Mouse (Mus musculus) midbrain, embryonic 12.5 days (tissue): ENCODE results near the gene Igbp1. TPM values are rescaled to one million over a fixed set of nuclear protein-coding genes. Genes with fewer than 3 reads are reported as not detected.

Source experiments
- ATAC-seq: fragments of 200-750 bp; cut with Nextera tagmentation; 2 replicates; pipeline ENCODE4 v1.8.0; 2017; ENCODE audit warnings: low read depth, moderate TSS enrichment, moderate library complexity; ENCODE audit not compliant: low FRiP score
- H3K27ac ChIP-seq: fragments of 300-500 bp; sonication (generic); replicated peaks from 2 replicates; pipeline ENCODE4 v1.5.1; 2016; ENCODE audit warnings: mild to moderate bottlenecking
- H3K27me3 ChIP-seq: fragments of 300-500 bp; sonication (generic); 2 replicates; pipeline ENCODE4 v1.6.1; 2016; ENCODE audit warnings: mild to moderate bottlenecking
- H3K36me3 ChIP-seq: fragments of 300-500 bp; sonication (generic); 2 replicates; pipeline ENCODE4 v1.6.1; 2016
- H3K4me1 ChIP-seq: fragments of 300-500 bp; sonication (generic); 2 replicates; pipeline ENCODE4 v1.6.1; 2016
- H3K4me2 ChIP-seq: fragments of 300-500 bp; sonication (generic); replicated peaks from 2 replicates; pipeline ENCODE4 v1.6.1; 2016; ENCODE audit warnings: mild to moderate bottlenecking, moderate library complexity
- H3K4me3 ChIP-seq: fragments of 300-500 bp; sonication (generic); 2 replicates; pipeline ENCODE4 v1.5.1; 2016; ENCODE audit warnings: mild to moderate bottlenecking
- H3K9ac ChIP-seq: fragments of 300-500 bp; sonication (generic); replicated peaks from 2 replicates; pipeline ENCODE4 v1.6.1; 2016; ENCODE audit warnings: mild to moderate bottlenecking, moderate library complexity
- H3K9me3 ChIP-seq: fragments of 300-500 bp; sonication (generic); 2 replicates; pipeline ENCODE4 v1.6.1; 2016; ENCODE audit warnings: mild to moderate bottlenecking
- WGBS: fragments of 180-500 bp; shearing (Covaris S2); methylation state at CpG from one replicate; pipeline ENCODE4 v1.1.7; 2016; 5-methylcytosine and 5-hydroxymethylcytosine counted together
- polyA plus RNA-seq: library from polyadenylated mRNA; unstranded; fragments of >200 nt; fragmentation: Nextera tagmentation; extraction: Ambion mirVana; gene quantifications from 2 replicates; pipeline ENCODE4 v1.2.1, GENCODE M21; 2016

Igbp1 gene
- polyA plus RNA-seq, 1 experiment from 2014 or later: 32.1 TPM

DNA sequence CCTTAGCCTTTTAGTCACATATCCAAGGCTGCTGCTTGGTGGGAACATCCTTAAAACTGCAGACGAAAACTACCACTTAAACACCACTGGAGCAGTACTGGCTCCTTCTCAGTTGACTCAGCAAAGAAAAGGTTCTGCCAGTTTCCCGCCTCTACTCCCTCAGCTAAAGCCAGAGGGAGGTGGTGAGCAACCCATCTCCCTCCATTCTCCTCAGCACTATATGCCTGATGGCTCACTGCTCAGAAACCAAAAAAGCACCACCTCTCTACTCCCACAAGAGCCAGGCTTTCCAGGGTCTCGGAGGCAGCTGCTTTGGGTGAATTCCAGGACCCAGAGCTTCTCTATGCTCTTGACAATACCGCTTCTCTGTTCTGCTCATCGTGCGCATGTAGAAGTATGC, 23.5 kb downstream of the Igbp1 start:
- Histone ChIP-seq H3K27ac (no peak overlapping the region), H3K9ac (no peak overlapping the region), H3K36me3 (no peaks in the 10 kb centered on the region), H3K4me2 (no peak overlapping the region), H3K27me3 (peaks cover 37% of the 10 kb centered on the region), H3K4me3 (no peak overlapping the region), H3K9me3 (no peaks in the 10 kb centered on the region), H3K4me1 (no peaks in the 10 kb centered on the region)
- WGBS: 92% methylated on average over 6 of the region's 6 CpGs
- ATAC-seq: no peak

GRCm38 (mm10) chrX:100518532-100518931, 24.4 kb downstream of the Igbp1 start:
- Histone ChIP-seq H3K4me2 (no peak overlapping the region), H3K9me3 (no peaks in the 10 kb centered on the region), H3K36me3 (no peaks in the 10 kb centered on the region), H3K4me1 (no peaks in the 10 kb centered on the region), H3K27ac (no peak overlapping the region), H3K9ac (no peak overlapping the region), H3K27me3 (peaks cover 41% of the 10 kb centered on the region), H3K4me3 (no peak overlapping the region)
- WGBS: 93% methylated on average over 2 of the region's 2 CpGs
- ATAC-seq: no peak

GRCm38 (mm10) chrX:100524471-100524870, 30.4 kb downstream of the Igbp1 start, which contains the start of gene Dgat2l6:
Gene Dgat2l6 (plus strand): TSS chrX:100524838.
- no peak for ATAC-seq
- no peaks in the 10 kb centered on the region for H3K4me1 ChIP-seq
- peaks cover 55% of the 10 kb centered on the region for H3K27me3 ChIP-seq
- no peak within 1 kb of the TSS for H3K9ac ChIP-seq
- WGBS: 90% methylated on average over 4 of the region's 4 CpGs
- no peak within 1 kb of the TSS for H3K4me3 ChIP-seq
- H3K36me3 ChIP-seq: no peaks in the 10 kb centered on the region
- no peak within 1 kb of the TSS for H3K27ac ChIP-seq
- no peaks in the 10 kb centered on the region for H3K9me3 ChIP-seq
- H3K4me2 ChIP-seq: no peak within 1 kb of the TSS

DNA sequence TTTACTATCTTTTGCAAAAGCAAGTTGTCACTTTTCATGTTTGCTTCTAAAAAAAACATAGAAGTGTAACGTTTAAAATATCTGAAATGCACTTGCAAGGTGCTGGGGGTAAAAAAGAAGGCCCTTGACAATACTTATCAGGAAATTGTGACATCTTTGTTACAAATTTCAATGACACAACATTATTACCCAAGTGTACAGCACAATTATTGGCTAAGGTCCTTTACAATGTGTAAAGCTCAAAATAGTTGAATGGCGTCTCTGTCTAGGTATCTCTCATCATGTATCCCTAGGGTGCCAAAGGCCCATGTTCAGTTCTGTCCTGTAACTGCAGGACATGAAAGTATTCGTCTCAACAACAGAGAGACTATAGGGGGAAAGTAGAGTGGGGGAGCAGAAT, 61.9 kb downstream of the Igbp1 start:
- H3K27ac ChIP-seq: no peak overlapping the region
- H3K27me3 ChIP-seq: 0 out of 2 replicates have a peak, but pooled peaks cover 8% of the 10 kb centered on the region
- H3K4me1 ChIP-seq: no peaks in the 10 kb centered on the region
- no peaks in the 10 kb centered on the region for H3K36me3 ChIP-seq
- H3K9me3 ChIP-seq: no peaks in the 10 kb centered on the region
- no peak overlapping the region for H3K9ac ChIP-seq
- H3K4me2 ChIP-seq: no peak overlapping the region
- no peak for ATAC-seq
- no peak overlapping the region for H3K4me3 ChIP-seq
- 80% methylated on average over 3 of the region's 3 CpGs for WGBS

DNA sequence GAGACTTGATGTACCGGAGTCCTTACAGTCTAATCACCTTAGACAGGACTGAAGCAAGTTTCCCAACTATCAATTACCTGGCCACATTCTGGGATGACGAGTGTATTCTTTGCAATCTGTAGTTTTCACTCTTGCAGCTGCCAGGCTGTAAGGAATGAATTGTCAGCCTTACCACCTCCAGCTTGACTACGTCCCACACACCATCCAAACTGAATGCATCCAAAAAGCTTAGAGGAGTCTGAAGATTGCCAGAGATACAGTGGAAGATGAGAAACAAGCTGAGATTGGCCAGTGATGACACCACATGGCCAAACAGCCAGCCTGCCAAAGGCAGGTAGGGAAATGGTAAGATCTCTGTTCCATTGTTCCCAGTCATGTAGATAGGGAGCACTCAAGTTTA, 71.6 kb downstream of the Igbp1 start:
- no peaks in the 10 kb centered on the region for H3K9me3 ChIP-seq
- H3K4me2 ChIP-seq: no peak overlapping the region
- no peak overlapping the region for H3K4me3 ChIP-seq
- peaks cover 5% of the 10 kb centered on the region for H3K27me3 ChIP-seq
- H3K27ac ChIP-seq: no peak overlapping the region
- WGBS: 89% methylated on average over 3 of the region's 3 CpGs
- no peak for ATAC-seq
- H3K36me3 ChIP-seq: no peaks in the 10 kb centered on the region
- H3K9ac ChIP-seq: no peak overlapping the region
- H3K4me1 ChIP-seq: no peaks in the 10 kb centered on the region

Other genes with a start within 250 kb of the Igbp1 start
- gene Otud6a, start 65.3 kb upstream of the Igbp1 start, polyA plus RNA-seq: not detected in 2 replicates
- gene Awat2, start 51.6 kb upstream of the Igbp1 start, polyA plus RNA-seq: 0.37 and 0.43 TPM in 2 replicates
- not detected in 2 replicates for gene Dgat2l6, start 30.5 kb downstream of the Igbp1 start, polyA plus RNA-seq
- not detected in 2 replicates for gene Awat1, start 78.0 kb downstream of the Igbp1 start, polyA plus RNA-seq
- not detected in 2 replicates for gene P2ry4, start 100.6 kb downstream of the Igbp1 start, polyA plus RNA-seq
- not detected in 2 replicates for gene Arr3, start 111.2 kb downstream of the Igbp1 start, polyA plus RNA-seq
- 39.2 and 44.3 TPM in 2 replicates for gene Kif4, start 131.4 kb downstream of the Igbp1 start, polyA plus RNA-seq
- 133 and 138 TPM in 2 replicates for gene Pdzd11, start 132.3 kb downstream of the Igbp1 start, polyA plus RNA-seq
- gene Gdpd2, start 235.6 kb downstream of the Igbp1 start, polyA plus RNA-seq: 12.8 and 14.5 TPM in 2 replicates